ENCODE assay signal across 1 mouse cellular context in genomic region chr12:84030659-84031332, GRCm38 (mm10).
TF ChIP-seq lines count a peak whose summit lies in the region.

No protein-coding gene starts in this region.

TF ChIP-seq in C2C12, 6 proteins besides CTCF, POLR2A, EP300 and RAD21:
- no peak for TF ChIP-seq CEBPB (IDR thresholded peaks at IDR 0.05; ENCODE audit: low read depth)
- peak; percentile 71 for TF ChIP-seq USF1 (IDR thresholded peaks at IDR 0.05; ENCODE audit: low read depth)
- peak; percentile 51 for TF ChIP-seq MAX (IDR thresholded peaks at IDR 0.05)
